Mouse (Mus musculus) layer of hippocampus, adult 2 months (tissue): Measurements from ENCODE around the gene Tarbp1. TPM values are rescaled to one million over a fixed set of nuclear protein-coding genes. Genes with fewer than 3 reads are reported as not detected.

Experiments
- DNase-seq, 2 experiments: peaks; one replicate each; pipeline ENCODE4 v3.0.0; 2022; ENCODE audit warnings: low spot score in 2 of 2
- H3K27ac ChIP-seq: fragments of 200-600 bp; 2 replicates; pipeline ENCODE4 v1.8.1; 2022
- H3K4me3 ChIP-seq: fragments of 200-600 bp; 2 replicates; pipeline ENCODE4 v1.8.1; 2022; ENCODE audit warnings: mild to moderate bottlenecking
- CTCF ChIP-seq: fragments of 200-600 bp; conservative IDR thresholded peaks from 2 replicates; pipeline ENCODE4 v1.8.1; 2022; ENCODE audit warnings: antibody characterized with exemption, mild to moderate bottlenecking, moderate library complexity
- long read RNA-seq, 2 experiments: library from polyadenylated mRNA; stranded (forward); transcript quantifications; one replicate each; pipeline ENCODE4 v2.0.0; 2021; ENCODE audit warnings: borderline mapping rate in 2 of 2
- total RNA-seq, 2 experiments: library from RNA; stranded (reverse); gene quantifications; 2 replicates each; pipeline ENCODE4 v1.2.3; 2021

Gene Tarbp1
- 1 to 10 TPM; 4.6 to 4.9 TPM for total RNA-seq
- long read RNA-seq, experiment 1, full-length matches to known transcripts = 1 of 5 reads
- long read RNA-seq, experiment 1, partial matches to known transcripts = 2 of 5 reads
- long read RNA-seq, experiment 1, other reads (novel, unspliced or antisense) = 2 of 5 reads
- long read RNA-seq, experiment 2, partial matches to known transcripts = 1 of 3 reads
- long read RNA-seq, experiment 2, other reads (novel, unspliced or antisense) = 2 of 3 reads

DNA sequence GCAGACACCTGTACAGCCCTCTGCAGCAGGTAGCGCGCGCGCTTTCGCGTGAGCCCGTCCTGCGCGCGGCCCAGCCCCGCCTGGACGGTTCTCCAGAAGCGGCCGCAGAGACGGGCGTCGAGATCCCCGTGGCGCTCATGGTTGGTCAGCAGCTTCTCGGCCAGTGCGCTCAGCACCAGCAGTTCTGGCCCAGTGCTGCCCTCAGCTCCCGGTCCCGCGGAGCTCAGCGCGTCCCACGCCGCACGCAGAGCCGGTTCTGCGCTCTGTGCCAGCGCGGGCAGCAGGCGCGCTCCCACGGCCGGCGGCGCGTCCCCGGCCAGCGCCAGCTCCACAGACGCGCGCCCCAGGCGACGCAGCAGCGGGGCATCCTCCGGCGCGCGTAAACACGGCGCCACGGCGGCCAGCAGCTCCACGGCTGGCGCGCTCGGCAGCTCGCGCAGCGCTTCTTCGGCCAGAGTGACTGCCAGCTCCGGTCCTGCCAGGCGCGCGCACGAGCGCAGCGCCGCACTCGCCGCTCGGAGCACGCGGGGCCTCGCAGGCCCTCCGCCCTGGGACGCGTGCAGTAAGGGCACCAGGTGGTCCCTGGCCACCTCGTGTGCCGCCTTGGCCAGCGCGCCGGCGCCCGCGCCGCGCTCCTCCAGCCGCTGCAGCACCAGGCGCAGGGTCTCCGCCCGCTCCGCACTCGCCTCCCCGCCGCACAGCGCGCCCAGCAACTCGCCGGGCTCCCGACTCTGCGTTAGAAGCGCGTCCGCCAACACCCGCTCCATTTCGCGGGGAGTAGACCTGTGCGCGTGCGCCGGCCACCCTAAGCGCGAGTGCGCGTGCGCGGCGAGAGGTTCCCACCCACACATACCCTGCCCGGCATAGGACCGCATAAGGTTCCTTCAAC lies at the start of gene Tarbp1:
Tarbp1 (minus strand) TSS at position 767 of the 889 bp plus-strand sequence.
- Histone ChIP-seq H3K27ac (peak within 1 kb of the TSS; percentile 97), H3K4me3 (peak within 1 kb of the TSS; percentile 93)
- peak; percentile 90 to 91 for DNase-seq
- no peak for TF ChIP-seq CTCF

DNA sequence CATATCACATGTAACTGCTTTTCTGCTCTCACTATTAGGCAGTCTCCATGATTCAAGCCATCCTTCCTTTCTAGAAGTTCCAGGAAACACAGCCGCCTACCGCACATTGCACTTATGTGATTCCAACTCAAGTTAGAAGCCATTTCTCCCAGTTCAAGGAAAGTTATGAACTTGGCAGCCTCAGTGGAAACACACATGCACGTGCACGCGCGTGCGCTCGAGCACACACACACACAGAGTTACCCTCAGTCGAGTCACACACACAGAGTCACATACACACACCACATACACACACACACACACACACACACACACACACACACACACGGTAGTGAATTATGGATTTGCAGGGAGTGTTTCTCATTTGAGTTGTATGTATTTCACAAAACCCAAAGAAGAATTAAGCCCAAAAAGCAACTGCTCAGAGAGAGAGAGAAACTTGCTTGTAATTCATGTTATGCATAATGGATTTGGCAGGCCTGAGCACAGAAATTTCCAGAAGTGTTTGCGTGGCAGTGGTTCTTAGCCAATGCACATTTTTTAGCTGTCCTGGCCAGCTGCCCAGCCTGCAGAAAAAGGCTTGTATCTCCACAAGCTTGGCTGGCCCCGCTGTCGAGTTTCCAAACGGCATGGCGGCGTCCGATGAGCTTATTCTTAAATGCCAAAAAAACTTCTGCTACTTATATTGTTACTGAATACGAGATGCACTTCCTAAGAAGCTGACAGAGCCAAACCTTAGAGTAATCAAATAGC lies 49.5 kb upstream of the Tarbp1 start:
- Histone ChIP-seq H3K27ac (peak overlapping the region; percentile 65), H3K4me3 (no peak overlapping the region)
- TF ChIP-seq CTCF = no peak
- DNase-seq = peak; percentile 66 to 77

GRCm38 (mm10) chr8:126523060-126523574 lies 48.3 kb upstream of the Tarbp1 start:
- H3K27ac ChIP-seq = peak overlapping the region; percentile 75
- no peak for DNase-seq
- TF ChIP-seq CTCF = peak; percentile 49
- no peak overlapping the region for H3K4me3 ChIP-seq

- Histone ChIP-seq H3K27ac (no peak overlapping the region), H3K4me3 (no peak overlapping the region)
- TF ChIP-seq CTCF = peak; percentile 61
- DNase-seq = no peak
These were observed 44.6 kb upstream of the Tarbp1 start for GRCm38 (mm10) chr8:126519447-126519975.

- Histone ChIP-seq H3K4me3 (peak overlapping the region; percentile 47), H3K27ac (peak overlapping the region; percentile 95)
- no peak for TF ChIP-seq CTCF
- peak; percentile 94 to 97 for DNase-seq
These were observed 42.0 kb upstream of the Tarbp1 start for GRCm38 (mm10) chr8:126516620-126517577.

- no peak for DNase-seq
- no peak for TF ChIP-seq CTCF
- no peak overlapping the region for H3K4me3 ChIP-seq
- H3K27ac ChIP-seq = no peak overlapping the region
These were observed 39.4 kb upstream of the Tarbp1 start for GRCm38 (mm10) chr8:126514011-126514964.

- no peak for TF ChIP-seq CTCF
- Histone ChIP-seq H3K4me3 (no peak overlapping the region), H3K27ac (no peak overlapping the region)
- DNase-seq = no peak
These were observed 36.0 kb upstream of the Tarbp1 start for GRCm38 (mm10) chr8:126510866-126511265.

- H3K27ac ChIP-seq = 0 out of 2 replicates have a peak overlapping the region, but pooled peaks have one; percentile 36
- no peak overlapping the region for H3K4me3 ChIP-seq
- peak; percentile 36 to 46 for DNase-seq
- no peak for TF ChIP-seq CTCF
These were observed 34.8 kb upstream of the Tarbp1 start for GRCm38 (mm10) chr8:126509635-126510034.

- DNase-seq = no peak
- TF ChIP-seq CTCF = peak; percentile 54
- Histone ChIP-seq H3K27ac (no peak overlapping the region), H3K4me3 (no peak overlapping the region)
These were observed 34.2 kb upstream of the Tarbp1 start for GRCm38 (mm10) chr8:126508871-126509586.

DNA sequence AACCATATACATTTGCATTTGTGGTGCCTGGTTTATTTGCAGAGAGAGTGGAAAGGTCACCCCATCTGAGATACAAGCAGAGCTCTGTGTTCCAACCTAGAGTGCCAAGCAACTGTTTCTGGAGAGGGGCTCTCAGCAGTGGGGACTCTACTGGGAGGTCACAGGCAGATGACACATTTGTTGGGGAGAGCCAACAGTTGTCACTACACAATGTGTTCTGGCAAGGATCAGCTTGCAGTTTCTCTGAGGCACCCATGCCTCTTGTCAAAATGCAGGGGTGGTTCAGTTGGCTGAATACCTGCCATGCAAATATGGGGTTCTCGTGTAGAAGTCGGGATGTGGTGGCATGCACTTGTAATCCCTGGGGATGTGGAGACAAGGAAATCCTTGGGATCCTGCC lies 33.4 kb upstream of the Tarbp1 start:
- Histone ChIP-seq H3K4me3 (no peak overlapping the region), H3K27ac (no peak overlapping the region)
- no peak for TF ChIP-seq CTCF
- no peak for DNase-seq
